Mouse (Mus musculus) testis, adult 2 months (tissue): ENCODE data around the gene Zfp36l1.

Source experiments
- CTCF ChIP-seq: fragments of 200-500 bp; IDR thresholded peaks from 2 replicates; pipeline ENCODE4 v1.5.1; 2012; ENCODE audit warnings: low read depth, mild to moderate bottlenecking, inconsistent platforms, low read length, moderate library complexity; ENCODE audit not compliant: control insufficient read depth, insufficient read depth, insufficient replicate concordance
- POLR2A ChIP-seq: fragments of 200-500 bp; IDR thresholded peaks from 2 replicates; pipeline ENCODE4 v1.6.1; 2012; ENCODE audit warnings: low read depth, mild to moderate bottlenecking, inconsistent platforms, low read length, moderate library complexity; ENCODE audit not compliant: control insufficient read depth

DNA sequence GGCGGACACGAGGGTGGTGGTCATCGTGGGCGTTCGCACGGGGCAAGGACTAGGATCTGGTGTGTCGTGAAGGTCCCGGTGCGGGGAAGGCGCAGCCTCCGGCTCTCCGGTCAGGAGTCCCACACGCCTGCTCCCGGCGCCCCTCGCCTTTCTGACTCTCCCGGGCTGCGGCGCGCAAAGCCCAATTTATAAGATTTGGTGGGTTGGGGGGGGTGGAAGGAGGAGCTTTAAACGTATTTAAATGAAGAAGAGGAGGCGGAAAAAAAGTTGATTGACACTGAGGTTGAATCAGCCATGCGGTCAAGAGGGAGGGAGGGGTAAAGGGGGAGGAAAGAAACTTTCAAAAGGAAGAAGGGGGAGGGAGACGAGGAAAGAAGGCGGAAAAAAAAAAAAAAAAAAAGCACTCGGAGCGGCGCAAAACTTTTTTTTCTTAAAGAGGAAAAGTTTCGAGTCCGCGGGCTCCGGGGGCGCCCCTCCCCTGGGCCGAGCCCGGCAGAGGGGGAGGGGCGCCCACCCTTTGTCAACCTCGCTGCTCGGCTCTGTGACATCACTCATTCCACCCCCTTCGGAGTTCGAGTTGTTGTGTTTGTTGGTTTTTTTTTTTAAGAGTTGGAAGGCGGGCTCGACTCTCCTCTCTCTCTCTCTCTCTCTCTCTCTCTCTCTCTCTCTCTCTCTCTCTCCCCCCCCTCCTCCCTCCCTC lies at the start of gene Zfp36l1:
- TF ChIP-seq POLR2A: peak; percentile 84
- TF ChIP-seq CTCF: no peak
